Mouse (Mus musculus): ENCODE results near the gene Gm13696. TPM values are rescaled to one million over a fixed set of nuclear protein-coding genes. Genes with fewer than 3 reads are reported as not detected.
"Not testable (repeated sequence)": the region's sequence is repeated elsewhere in the genome, so short reads cannot be mapped to it uniquely, and the experiment has no call there.

The Gm13696 gene
- polyA plus RNA-seq, 1 experiment from 2014 or later: not detected

DNA sequence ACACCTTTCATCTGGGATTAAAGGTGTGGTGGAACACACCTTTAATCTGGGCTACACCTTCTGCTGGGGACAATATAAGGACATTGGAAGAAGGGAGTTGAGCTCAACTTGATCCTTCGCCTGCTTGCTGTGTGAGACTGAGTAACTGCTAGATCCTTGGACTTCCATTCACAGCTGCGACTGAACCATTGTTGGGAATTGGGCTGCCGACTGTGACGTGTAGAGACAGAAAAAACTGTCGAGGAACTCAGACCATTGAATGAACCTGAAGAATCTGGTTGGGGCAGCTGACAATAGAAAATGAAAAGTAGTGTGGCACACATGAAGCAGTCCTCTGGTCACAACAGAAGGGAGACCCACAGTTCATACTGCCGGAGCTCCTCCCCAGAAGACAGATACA lies 11.5 kb downstream of the Gm13696 start, which contains the start of gene Gm13697:
Gene Gm13697, plus strand, starts transcription at position 301 of the 400 bp plus-strand sequence.
- H3K36me3 ChIP-seq (ENCODE audit: control insufficient read depth, insufficient read depth, low read length); H3K4me2 ChIP-seq (ENCODE audit: low read length); H3K27me3 ChIP-seq (replicated peaks; ENCODE audit: control insufficient read depth, insufficient read depth, low read length); H3K27ac ChIP-seq (ENCODE audit: low read depth, low read length); H3K4me3 ChIP-seq (ENCODE audit: low read length); H3K9ac ChIP-seq (ENCODE audit: low read depth, low read length); H3K4me1 ChIP-seq (ENCODE audit: control insufficient read depth, insufficient read depth, low read depth, low read length); H3K9me3 ChIP-seq (ENCODE audit: control insufficient read depth, low read length); ATAC-seq: not testable (repeated sequence)
- WGBS: no CpG with 5 or more reads among the region's 6 CpGs

DNA sequence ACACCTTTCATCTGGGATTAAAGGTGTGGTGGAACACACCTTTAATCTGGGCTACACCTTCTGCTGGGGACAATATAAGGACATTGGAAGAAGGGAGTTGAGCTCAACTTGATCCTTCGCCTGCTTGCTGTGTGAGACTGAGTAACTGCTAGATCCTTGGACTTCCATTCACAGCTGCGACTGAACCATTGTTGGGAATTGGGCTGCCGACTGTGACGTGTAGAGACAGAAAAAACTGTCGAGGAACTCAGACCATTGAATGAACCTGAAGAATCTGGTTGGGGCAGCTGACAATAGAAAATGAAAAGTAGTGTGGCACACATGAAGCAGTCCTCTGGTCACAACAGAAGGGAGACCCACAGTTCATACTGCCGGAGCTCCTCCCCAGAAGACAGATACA lies 17.3 kb downstream of the Gm13696 start, which contains the start of gene Gm13691:
Gene Gm13691, plus strand, starts transcription at position 301 of the 400 bp plus-strand sequence.
- not testable (repeated sequence) for H3K4me1 ChIP-seq (ENCODE audit: control insufficient read depth, insufficient read depth, low read depth, low read length); H3K9ac ChIP-seq (ENCODE audit: low read depth, low read length); H3K4me2 ChIP-seq (ENCODE audit: low read length); H3K9me3 ChIP-seq (ENCODE audit: control insufficient read depth, low read length); ATAC-seq; H3K4me3 ChIP-seq (ENCODE audit: low read length); H3K27me3 ChIP-seq (replicated peaks; ENCODE audit: control insufficient read depth, insufficient read depth, low read length); H3K27ac ChIP-seq (ENCODE audit: low read depth, low read length); H3K36me3 ChIP-seq (ENCODE audit: control insufficient read depth, insufficient read depth, low read length)
- no CpG with 5 or more reads among the region's 6 CpGs for WGBS

DNA sequence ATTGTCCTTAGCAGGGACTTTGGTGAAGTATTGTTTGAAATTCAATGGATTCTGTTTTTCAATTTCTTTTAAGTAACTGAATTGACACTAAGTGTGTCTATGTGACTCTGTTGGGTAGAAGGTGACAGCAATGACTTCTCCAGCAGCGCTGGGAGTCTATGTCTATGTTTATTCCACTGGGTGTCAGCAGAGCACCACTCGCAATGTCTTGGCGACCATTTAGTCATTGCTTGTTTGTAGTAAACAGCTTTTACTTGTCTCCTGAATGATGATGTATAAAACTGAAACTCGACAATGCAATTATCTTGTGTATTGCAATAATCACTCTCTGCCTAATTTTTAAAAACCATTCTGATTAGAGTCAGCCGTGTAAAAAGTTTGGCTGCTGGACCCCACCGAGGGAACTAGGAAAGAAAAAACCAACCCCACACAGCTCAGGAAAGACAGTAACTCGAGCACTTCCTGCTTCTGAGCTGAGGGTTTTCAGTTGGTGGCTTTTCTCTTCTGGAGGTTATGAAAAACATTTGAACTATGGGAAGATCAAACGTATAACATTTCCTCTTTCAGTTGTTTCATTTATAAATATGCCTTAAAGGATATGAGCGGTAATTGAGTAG lies 20.8 kb downstream of the Gm13696 start:
- H3K4me1 ChIP-seq (ENCODE audit: control insufficient read depth, insufficient read depth, low read depth, low read length); H3K27ac ChIP-seq (ENCODE audit: low read depth, low read length); H3K4me3 ChIP-seq (ENCODE audit: low read length); H3K4me2 ChIP-seq (ENCODE audit: low read length); H3K27me3 ChIP-seq (replicated peaks; ENCODE audit: control insufficient read depth, insufficient read depth, low read length); H3K36me3 ChIP-seq (ENCODE audit: control insufficient read depth, insufficient read depth, low read length); H3K9me3 ChIP-seq (ENCODE audit: control insufficient read depth, low read length); H3K9ac ChIP-seq (ENCODE audit: low read depth, low read length); ATAC-seq: not testable (repeated sequence)
- WGBS: 70% methylated on average over 6 of the region's 9 CpGs

DNA sequence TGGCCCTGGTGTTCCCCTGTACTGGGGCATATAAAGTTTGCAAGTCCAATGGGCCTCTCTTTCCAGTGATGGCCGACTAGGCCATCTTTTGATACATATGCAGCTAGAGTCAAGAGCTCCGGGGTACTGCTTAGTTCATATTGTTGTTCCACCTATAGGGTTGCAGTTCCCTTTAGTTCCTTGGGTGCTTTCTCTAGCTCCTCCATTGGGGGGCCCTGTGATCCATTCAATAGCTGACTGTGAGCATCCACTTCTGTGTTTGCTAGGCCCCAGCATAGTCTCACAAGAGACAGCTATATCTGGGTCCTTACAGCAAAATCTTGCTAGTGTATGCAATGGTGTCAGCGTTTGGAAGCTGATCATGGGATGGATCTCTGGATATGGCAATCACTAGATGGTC lies 21.6 kb downstream of the Gm13696 start:
- not testable (repeated sequence) for ATAC-seq; H3K9ac ChIP-seq (ENCODE audit: low read depth, low read length); H3K27ac ChIP-seq (ENCODE audit: low read depth, low read length); H3K4me1 ChIP-seq (ENCODE audit: control insufficient read depth, insufficient read depth, low read depth, low read length); H3K4me3 ChIP-seq (ENCODE audit: low read length); H3K9me3 ChIP-seq (ENCODE audit: control insufficient read depth, low read length); H3K36me3 ChIP-seq (ENCODE audit: control insufficient read depth, insufficient read depth, low read length); H3K4me2 ChIP-seq (ENCODE audit: low read length); H3K27me3 ChIP-seq (replicated peaks; ENCODE audit: control insufficient read depth, insufficient read depth, low read length)
- WGBS: no CpG with 5 or more reads among the region's 3 CpGs

DNA sequence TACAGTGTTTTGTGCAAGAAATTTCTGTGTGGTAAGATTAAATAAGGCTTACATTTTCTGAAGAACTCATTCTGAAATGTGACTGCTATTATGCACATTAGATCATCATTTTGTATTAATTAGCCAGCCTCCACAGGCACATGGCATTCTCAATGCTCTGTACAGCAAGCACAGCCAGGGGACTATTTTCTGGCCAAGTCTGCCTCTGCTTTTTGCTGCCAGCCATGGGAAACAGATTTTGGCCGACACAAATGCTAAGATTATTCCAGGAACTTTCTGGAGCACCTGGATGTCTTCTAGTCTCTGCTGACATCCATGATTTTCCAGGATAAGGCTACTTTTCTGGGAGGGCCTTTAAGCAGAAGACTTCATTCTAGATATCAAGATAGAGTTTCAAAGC lies 36.0 kb downstream of the Gm13696 start:
- Histone ChIP-seq H3K27ac (ENCODE audit: low read depth, low read length) (no peak overlapping the region), H3K9ac (ENCODE audit: low read depth, low read length) (no peak overlapping the region), H3K4me3 (ENCODE audit: low read length) (no peak overlapping the region), H3K36me3 (ENCODE audit: control insufficient read depth, insufficient read depth, low read length) (no peaks in the 10 kb centered on the region), H3K9me3 (ENCODE audit: control insufficient read depth, low read length) (no peaks in the 10 kb centered on the region), H3K4me2 (ENCODE audit: low read length) (no peak overlapping the region), H3K27me3 (replicated peaks; ENCODE audit: control insufficient read depth, insufficient read depth, low read length) (no peaks in the 10 kb centered on the region), H3K4me1 (ENCODE audit: control insufficient read depth, insufficient read depth, low read depth, low read length) (no peaks in the 10 kb centered on the region)
- no peak for ATAC-seq
- WGBS: 67% methylated on average over 1 of the region's 1 CpGs

DNA sequence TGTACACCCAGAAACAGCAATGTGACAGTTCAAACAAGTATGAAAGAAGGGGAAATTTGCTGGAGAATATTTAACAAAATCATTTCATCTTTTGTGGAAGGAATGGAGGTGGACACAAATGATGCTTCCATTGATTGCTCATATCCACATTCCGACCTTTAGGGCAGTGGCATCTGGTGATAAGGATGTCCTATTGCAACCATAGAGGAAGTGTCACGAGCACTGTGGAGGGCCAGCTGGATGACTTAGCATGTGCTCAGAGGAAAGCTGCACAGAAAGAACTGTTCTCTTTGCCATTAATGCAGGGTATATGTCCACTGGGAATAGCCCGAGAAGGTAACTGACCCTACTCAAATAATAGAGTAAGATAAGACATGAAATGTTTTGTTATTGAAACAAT lies 36.9 kb downstream of the Gm13696 start:
- no peak overlapping the region for H3K4me2 ChIP-seq (ENCODE audit: low read length)
- no peaks in the 10 kb centered on the region for H3K27me3 ChIP-seq (replicated peaks; ENCODE audit: control insufficient read depth, insufficient read depth, low read length)
- H3K9ac ChIP-seq (ENCODE audit: low read depth, low read length): no peak overlapping the region
- H3K36me3 ChIP-seq (ENCODE audit: control insufficient read depth, insufficient read depth, low read length): no peaks in the 10 kb centered on the region
- 87% methylated on average over 3 of the region's 3 CpGs for whole genome bisulfite sequencing
- H3K4me1 ChIP-seq (ENCODE audit: control insufficient read depth, insufficient read depth, low read depth, low read length): no peaks in the 10 kb centered on the region
- ATAC-seq: no peak
- no peak overlapping the region for H3K27ac ChIP-seq (ENCODE audit: low read depth, low read length)
- H3K4me3 ChIP-seq (ENCODE audit: low read length): no peak overlapping the region
- no peaks in the 10 kb centered on the region for H3K9me3 ChIP-seq (ENCODE audit: control insufficient read depth, low read length)

DNA sequence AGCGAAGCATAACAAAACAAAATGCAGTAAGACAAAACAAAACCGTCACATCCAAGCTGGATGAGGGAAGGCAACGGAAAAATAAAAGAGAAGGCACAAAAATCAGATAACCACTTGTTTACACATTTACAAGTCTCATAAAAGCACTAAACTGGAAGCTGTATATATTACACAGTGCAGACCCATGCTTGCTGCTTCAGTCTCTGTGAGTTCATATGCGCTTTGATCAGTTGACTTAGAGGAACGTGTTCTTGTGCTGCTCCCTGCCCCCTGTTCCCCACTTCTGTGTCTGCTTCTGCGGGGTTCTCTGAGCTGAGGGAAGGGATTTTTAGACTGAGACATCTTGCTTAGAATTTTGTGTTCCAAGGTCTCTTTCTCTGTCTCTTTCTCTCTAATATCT lies 41.6 kb downstream of the Gm13696 start:
- H3K27me3 ChIP-seq (replicated peaks; ENCODE audit: control insufficient read depth, insufficient read depth, low read length): no peaks in the 10 kb centered on the region
- 81% methylated on average over 6 of the region's 6 CpGs for WGBS
- H3K27ac ChIP-seq (ENCODE audit: low read depth, low read length): no peak overlapping the region
- H3K9ac ChIP-seq (ENCODE audit: low read depth, low read length): no peak overlapping the region
- no peaks in the 10 kb centered on the region for H3K36me3 ChIP-seq (ENCODE audit: control insufficient read depth, insufficient read depth, low read length)
- H3K9me3 ChIP-seq (ENCODE audit: control insufficient read depth, low read length): no peaks in the 10 kb centered on the region
- H3K4me2 ChIP-seq (ENCODE audit: low read length): no peak overlapping the region
- H3K4me3 ChIP-seq (ENCODE audit: low read length): no peak overlapping the region
- no peak for ATAC-seq
- H3K4me1 ChIP-seq (ENCODE audit: control insufficient read depth, insufficient read depth, low read depth, low read length): no peaks in the 10 kb centered on the region

DNA sequence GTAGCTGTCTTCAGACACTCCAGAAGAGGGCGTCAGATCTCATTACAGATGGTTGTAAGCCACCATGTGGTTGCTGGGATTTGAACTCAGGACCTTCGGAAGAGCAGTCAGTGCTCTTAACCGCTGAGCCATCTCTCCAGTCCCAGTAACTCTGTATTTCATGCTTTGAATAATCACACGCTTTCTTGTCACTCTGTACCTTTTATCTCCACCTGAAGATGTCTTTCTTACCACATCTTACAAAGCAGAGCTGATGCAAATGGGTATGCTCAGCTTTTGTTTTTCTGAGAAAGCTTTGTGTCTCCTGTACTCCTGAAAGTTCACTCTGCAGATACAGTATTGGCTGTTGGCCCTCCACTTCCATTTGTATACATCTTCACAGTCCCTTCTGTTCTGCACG lies 43.4 kb downstream of the Gm13696 start:
- 76% methylated on average over 5 of the region's 5 CpGs for WGBS
- ATAC-seq: not testable (repeated sequence)

DNA sequence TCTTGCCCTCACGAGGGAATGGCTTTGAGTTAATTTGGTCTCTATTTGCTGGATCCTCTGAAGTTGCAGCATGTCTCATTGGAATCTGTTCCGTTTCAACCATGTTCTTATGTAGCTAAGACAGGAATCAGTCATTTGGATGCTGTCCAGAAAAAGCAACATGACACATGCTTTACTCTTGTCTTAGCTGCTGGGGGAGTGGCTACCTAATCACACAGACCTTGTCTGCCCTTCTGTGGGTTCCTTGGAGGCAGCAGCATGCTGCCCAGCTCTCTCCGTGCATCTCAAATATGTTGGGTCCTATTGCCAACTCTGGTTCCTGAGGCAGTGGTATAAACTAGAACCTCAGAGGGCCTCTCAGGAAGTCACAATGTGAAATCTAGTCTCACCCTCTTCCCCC lies 45.4 kb downstream of the Gm13696 start:
- 68% methylated on average over 3 of the region's 3 CpGs for WGBS

More for the DNA sequence above, 43.4 kb downstream of the Gm13696 start:
- H3K4me1 ChIP-seq (ENCODE audit: control insufficient read depth, insufficient read depth, low read depth, low read length); H3K27ac ChIP-seq (ENCODE audit: low read depth, low read length); H3K27me3 ChIP-seq (replicated peaks; ENCODE audit: control insufficient read depth, insufficient read depth, low read length); H3K36me3 ChIP-seq (ENCODE audit: control insufficient read depth, insufficient read depth, low read length); H3K4me2 ChIP-seq (ENCODE audit: low read length); H3K9me3 ChIP-seq (ENCODE audit: control insufficient read depth, low read length); H3K4me3 ChIP-seq (ENCODE audit: low read length); H3K9ac ChIP-seq (ENCODE audit: low read depth, low read length): not testable (repeated sequence)

More for the DNA sequence above, 45.4 kb downstream of the Gm13696 start:
- Histone ChIP-seq H3K9ac (ENCODE audit: low read depth, low read length) (no peak overlapping the region), H3K27ac (ENCODE audit: low read depth, low read length) (no peak overlapping the region), H3K27me3 (replicated peaks; ENCODE audit: control insufficient read depth, insufficient read depth, low read length) (no peaks in the 10 kb centered on the region), H3K9me3 (ENCODE audit: control insufficient read depth, low read length) (no peaks in the 10 kb centered on the region), H3K4me2 (ENCODE audit: low read length) (no peak overlapping the region), H3K36me3 (ENCODE audit: control insufficient read depth, insufficient read depth, low read length) (no peaks in the 10 kb centered on the region), H3K4me3 (ENCODE audit: low read length) (no peak overlapping the region), H3K4me1 (ENCODE audit: control insufficient read depth, insufficient read depth, low read depth, low read length) (no peaks in the 10 kb centered on the region)
- no peak for ATAC-seq

Data from hindbrain, embryonic 16.5 days (tissue).